Mouse (Mus musculus): ENCODE measurements around the gene Zfp664.

Zfp664 gene

DNA sequence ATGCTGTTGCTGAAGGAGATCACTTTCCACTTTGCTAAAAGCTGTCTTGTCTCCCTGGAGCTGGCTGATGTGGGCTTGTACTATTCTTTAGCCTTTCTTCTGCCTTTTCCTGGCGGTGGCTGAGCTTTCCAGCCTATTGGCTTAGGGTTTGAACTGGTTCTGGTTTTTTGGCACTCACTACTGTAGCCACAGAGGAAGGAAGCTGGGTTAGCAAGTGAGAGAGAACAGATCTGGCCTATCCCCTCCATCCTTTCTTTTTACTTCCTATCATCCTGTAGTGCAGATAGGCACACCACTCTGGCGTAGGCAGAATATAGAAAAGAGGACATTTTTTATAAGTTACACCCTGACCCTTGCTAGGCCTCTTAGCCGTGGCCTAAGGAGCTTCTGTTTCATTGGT lies 10.6 kb downstream of the Zfp664 start:
- no peak for DNase-seq

GRCm38 (mm10) chr5:124873890-124874601 lies 11.6 kb downstream of the Zfp664 start:
- DNase-seq = no peak

DNA sequence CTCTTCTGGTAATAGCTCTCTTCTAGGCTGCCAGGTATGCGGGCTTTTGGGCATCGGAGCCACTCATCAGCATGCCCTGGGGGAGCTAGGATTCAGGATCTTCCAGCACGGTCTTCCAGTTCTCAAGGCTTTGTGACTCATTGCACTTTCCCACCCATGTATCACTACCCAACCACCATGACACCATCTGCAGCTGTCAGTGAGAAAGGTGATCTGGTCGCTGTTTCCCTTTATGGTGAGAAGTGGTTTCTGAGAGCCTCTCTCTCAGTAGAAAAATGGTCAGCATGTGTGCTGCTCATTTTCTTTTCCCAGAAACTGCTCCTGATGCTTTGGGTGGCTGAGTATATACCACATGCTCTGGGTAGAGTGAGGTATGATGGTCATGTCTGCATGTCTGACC lies 16.8 kb downstream of the Zfp664 start:
- DNase-seq = no peak

DNA sequence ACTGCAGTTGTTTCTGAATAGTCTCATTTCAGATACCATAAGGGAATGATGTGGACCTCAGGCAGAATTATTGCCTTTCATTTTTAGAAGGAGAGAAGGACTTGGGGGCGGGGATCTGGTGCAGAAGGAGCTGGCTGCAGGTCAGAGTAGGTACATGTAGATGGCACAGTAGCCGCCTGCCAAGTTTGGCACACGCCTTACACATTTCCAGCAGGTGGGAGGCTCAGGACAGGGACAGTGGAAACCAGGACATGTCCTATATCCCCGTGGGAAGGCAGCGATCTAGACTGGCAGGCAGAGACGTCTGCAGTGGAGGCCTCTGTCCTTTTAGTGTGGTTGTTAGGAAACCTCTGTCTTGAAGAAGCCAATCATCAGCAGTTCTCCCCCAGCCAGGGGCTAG lies 17.3 kb downstream of the Zfp664 start:
- no peak for DNase-seq

DNA sequence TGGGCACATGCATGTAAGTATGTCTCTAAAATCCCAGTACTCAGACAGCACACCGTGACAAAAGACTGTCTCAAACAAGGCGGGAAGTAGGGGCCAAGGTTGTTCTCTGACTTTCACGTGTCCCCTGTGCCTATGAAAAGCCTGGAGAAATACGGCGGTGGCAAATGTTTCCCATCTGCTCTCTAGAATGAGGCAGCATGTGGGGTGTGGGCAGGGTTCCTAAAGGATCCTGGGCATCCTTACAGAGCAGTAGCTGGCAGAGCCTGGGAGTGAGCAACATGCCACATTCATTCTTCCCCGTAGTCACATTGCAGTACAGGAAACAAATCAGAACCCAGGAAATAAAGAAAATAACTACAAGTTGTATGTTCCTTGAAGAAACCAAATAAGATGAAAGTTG lies 21.4 kb downstream of the Zfp664 start:
- DNase-seq = no peak

DNA sequence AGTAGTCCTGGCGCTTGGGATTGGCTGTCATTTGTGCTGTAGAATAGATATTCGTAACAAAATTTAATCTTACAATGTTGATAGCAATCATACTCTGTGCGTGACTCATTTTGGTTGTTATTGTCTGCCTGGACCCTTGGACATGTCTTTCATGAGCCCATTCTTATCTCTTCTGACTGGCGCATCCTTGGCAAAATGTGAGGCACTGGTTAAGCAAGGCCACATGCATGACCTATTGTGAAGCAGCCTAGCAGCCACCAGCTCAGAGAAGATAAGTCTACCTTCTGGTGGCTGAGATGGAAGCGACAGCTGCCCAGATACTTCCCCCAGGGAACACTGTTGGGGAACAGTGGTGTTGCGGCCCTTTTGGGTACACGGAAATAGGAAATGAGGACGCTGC lies 26.2 kb downstream of the Zfp664 start:
- no peak for DNase-seq

GRCm38 (mm10) chr5:124891921-124892370 lies 29.5 kb downstream of the Zfp664 start:
- DNase-seq = peak in 1 of 2 experiments; percentile 45

GRCm38 (mm10) chr5:124896135-124896534 lies 33.6 kb downstream of the Zfp664 start:
- DNase-seq = no peak

GRCm38 (mm10) chr5:124899945-124900631 lies 37.6 kb downstream of the Zfp664 start:
- DNase-seq = peak; percentile 78 to 87

DNA sequence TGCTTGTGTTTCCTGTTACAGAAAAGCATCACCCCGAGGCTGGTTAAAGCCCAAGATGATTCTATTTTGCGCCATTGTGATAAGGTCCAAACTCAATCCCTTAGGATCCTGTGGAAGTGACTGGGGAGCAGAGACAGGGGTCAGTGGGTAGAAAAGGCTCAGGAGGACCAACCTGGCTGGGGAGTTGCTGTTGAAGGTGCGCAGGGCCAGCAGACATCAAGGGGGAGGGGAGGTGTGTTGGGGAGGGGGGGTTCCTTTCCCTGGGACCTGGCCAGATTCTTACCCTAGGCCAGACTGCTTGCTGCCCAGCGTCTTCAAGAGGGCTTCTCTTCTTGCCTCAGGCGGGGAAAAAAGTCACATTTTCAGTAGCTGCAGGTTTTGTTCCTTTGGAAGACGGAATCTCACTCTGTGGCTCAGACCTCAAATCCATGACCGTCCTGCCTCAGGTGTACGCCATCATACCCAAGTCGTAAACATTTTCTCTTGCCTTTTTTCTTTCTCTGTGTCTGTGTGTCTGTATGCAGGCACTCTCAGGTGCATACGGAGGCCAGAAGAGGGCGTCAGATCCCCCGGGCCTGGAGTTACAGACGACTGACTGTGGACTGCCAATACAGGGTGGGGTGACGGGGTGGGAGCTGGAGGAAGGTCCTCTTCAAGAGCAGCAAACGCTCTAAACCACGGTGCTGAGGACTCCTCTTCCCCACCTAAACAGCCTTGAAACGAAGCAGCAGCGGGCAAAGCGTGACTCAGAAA lies 38.4 kb downstream of the Zfp664 start:
- DNase-seq = no peak

- DNase-seq = no peak
Observed at GRCm38 (mm10) chr5:124901675-124902074, 39.2 kb downstream of the Zfp664 start.

- no peak for DNase-seq
Observed at GRCm38 (mm10) chr5:124902195-124902594, 39.7 kb downstream of the Zfp664 start.

GRCm38 (mm10) chr5:124903852-124904251 lies 41.4 kb downstream of the Zfp664 start:
- DNase-seq = no peak

DNA sequence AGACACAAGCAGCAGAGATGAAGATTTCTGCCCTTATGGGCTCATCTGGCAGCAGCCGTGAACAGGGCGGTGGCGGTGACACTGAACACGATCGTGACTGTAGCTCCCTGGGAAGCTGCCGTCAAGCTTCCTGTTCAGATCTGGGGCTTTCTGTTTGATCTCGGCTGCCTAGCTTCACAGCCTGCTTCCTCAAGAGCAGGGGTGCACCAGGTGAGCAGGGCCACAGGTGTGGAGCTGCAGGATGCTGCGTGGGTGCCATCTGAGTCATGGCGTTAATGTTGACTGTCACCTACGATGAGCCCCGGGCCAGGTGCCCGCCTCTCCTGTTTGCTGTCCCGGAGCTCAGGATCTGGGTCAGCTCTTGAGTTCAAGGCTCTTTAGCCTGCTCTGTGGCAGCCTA lies 44.4 kb downstream of the Zfp664 start:
- no peak for DNase-seq

DNA sequence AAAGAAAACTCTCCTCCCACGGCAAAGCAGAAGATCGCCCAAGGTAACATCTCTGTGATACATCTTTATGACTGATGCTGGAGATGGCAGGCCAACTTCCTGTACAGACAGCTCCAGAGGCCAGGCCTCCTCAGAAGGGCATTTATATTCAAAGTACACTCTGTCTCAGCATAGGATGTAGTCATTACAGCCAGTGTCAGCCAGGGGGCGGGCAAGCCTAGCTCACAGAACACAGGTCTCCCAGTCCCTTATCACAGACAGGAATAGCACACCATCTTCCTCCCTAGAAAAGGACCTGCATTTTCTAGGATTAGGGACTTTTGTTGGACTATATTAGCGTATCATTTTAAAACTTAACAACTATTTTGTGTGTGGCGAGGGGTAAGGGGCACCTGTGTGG lies 46.4 kb downstream of the Zfp664 start:
- peak; percentile 85 to 87 for DNase-seq

- no peak for DNase-seq
Observed at GRCm38 (mm10) chr5:124912276-124912675, 49.8 kb downstream of the Zfp664 start.

DNA sequence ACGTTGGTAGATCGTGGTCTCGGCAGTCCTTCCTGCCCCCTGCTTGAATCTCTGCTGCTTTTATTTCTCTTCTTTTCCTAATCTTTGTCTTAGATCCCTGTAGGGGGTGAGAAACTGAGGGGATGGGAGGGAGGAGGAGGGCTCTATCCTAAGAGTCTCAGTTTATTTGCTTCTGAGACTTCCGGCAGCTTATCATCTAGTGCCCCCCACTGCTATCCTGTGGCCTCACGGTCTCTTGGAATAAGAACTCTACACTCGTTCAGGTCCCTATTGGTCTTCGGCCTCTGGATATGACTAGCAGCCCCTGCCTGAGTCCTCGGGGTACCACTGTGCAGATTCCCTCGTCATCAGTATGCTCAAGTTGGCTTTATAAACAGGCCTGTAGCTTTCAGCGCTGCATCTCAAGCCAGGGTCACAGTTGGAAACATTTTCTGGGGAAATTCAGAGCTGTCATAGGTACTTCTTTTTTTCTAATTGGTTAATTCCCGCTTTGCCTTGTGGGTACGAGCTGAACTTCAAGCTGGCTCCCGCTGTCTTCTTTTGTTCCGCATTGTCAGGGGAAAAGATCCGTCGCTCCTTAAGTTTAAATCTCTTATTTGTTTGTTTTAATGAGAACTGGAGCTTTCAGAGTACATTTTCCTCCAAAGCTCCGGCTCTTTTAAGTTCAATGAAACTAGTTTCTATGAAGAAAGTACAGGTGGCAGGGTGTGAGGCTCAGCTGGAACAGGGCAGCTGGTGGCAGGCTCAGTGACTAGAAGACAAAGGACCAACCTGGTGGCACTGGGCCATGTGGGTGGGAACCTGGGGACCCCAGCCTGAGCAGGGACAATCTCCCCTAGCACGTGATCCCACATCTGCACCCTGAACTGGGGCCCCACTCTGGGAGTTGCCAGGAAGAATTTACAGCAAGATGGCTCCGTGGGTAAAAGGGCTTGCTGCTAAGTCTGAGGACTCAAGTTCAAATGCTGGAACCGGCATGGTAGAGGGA lies 50.7 kb downstream of the Zfp664 start:
- DNase-seq = no peak

DNA sequence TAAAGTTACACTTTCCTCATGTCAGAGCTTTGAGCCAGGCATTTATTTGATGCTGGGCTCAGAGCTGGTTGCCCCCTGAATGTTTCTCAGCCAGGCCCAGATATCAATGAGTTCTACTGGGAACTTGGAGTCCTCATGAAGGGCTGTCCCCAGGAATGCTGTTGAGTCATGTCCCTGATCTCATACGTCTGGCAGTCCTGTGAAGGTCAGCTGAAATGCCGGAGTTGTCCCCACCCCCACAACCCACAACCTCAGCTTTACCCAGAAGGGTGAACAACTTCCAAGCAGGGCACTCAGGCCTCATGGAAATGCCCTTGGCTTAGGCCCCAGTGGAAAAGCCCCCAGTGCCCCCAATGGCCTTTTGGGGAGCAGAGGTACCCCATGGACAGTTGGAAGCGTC lies 57.3 kb downstream of the Zfp664 start:
- no peak for DNase-seq

- DNase-seq = no peak
Observed at GRCm38 (mm10) chr5:124921410-124921809, 58.9 kb downstream of the Zfp664 start.

DNA sequence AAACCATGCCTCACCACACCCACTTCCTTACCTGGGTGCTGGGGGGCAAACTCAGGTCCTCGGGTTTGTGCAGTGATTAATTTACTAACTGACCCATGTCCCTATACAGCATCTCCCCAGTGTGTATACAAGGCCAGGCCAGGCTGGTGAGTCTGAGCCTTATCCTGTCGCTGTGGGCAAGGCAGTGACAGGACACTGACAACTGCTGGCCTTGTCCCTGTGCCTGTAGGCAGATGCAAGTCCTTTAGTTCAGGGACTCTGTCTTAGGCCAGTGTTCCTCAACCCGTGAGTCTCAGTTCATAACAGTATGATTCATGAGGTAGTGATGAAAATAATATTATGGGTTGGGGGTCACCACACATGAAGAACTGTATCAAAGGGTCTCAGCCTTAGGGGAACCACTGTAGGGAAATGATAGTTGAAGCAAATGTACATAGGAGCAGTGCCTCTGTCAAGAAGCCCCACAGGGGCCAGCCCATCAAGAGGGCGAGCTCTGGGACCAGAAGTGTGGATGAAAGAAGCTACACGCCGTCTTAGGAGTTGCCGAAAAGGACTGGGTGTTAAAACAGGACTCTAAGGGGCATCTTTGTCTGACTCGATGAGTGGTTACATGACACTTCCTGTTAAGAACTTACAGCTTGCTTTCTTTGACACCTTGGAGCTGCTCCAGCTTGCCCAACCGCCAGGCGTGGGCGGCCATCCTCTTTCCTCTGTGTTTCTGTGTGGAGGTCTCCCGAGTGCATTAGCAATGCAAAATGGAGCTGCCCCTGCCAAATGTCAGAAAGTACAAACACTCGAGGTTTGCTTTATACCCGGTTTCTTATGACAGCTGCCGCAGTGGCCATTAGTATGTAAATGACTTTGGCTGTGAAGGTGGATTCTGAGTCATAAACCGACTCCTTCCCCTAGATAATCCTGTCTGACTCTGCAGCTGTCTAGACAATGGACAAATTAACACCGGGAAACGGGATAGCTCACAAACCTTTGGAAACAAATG lies 60.2 kb downstream of the Zfp664 start:
- DNase-seq = peak; percentile 43 to 51

GRCm38 (mm10) chr5:124929425-124930054 lies 67.0 kb downstream of the Zfp664 start:
- DNase-seq = peak; percentile 71 to 82
